Comparison of ENCODE assay signal across 22 mouse cellular contexts in the genomic region with DNA sequence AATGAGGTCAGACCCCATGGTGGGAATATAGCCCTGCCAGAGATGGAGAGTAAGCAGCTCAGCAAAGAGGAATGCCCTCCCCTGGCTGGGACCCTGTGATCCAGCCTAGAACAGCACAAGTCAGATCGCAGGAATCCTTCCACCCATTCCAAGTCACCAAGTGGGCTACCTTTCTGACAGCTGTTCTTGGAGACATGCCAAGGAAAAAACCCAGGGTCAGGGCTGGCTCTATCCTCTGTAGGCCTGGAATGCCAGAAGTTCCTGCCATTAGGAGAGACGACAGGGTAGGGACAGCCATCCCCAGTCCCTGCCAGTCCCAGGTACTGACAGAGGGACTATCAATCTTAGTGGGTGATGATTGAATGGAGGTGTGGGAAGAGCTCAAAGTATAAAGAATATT. TPM values are rescaled to one million over a fixed set of nuclear protein-coding genes. Genes with fewer than 3 reads are reported as not detected.
DNase-seq lines count a peak whose midpoint lies in the region; ATAC-seq and TF ChIP-seq lines count a peak whose summit lies in the region.
"Had no signal": no experiment of that assay in that cellular context is flagged by ENCODE, and none has a peak within 500 bp of the region (broad histone marks: within the 10 kb centered on the region; RNA-seq: fewer than 3 reads in every experiment).

No protein-coding gene starts in this region.

- no peaks in the 10 kb centered on the region for H3K36me3 ChIP-seq in stomach, embryonic 16.5 days (ENCODE audit: control insufficient read depth, insufficient read depth, low read length)
- no peaks in the 10 kb centered on the region for H3K36me3 ChIP-seq in stomach, postnatal 0 days (ENCODE audit: control insufficient read depth, insufficient read depth, low read length)
- H3K36me3 ChIP-seq in kidney, embryonic 16.5 days (ENCODE audit: insufficient read depth, low read length) = no peaks in the 10 kb centered on the region
- H3K36me3 ChIP-seq: forebrain, embryonic 10.5 days; heart, embryonic 15.5 days; hindbrain, embryonic 10.5 days; limb, embryonic 15.5 days; midbrain, embryonic 15.5 days had no signal

- 0 out of 2 replicates have a peak overlapping the region, but pooled peaks have one; percentile 12 for H3K27ac ChIP-seq in stomach, embryonic 16.5 days (ENCODE audit: low read length)
- H3K27ac ChIP-seq in stomach, postnatal 0 days (replicated peaks) = no peak overlapping the region
- peak overlapping the region; percentile 91 for H3K27ac ChIP-seq in kidney, embryonic 16.5 days (ENCODE audit: low read length)
- H3K27ac ChIP-seq: forebrain, embryonic 10.5 days; heart, adult 2 months; heart, embryonic 15.5 days; hindbrain, embryonic 10.5 days; limb, embryonic 15.5 days; midbrain, embryonic 15.5 days had no signal

- 0 out of 2 replicates have a peak, but pooled peaks cover 4% of the 10 kb centered on the region for H3K4me1 ChIP-seq in stomach, embryonic 16.5 days (ENCODE audit: control insufficient read depth, insufficient read depth, low read length)
- no peaks in the 10 kb centered on the region for H3K4me1 ChIP-seq in stomach, postnatal 0 days (replicated peaks; ENCODE audit: control insufficient read depth, insufficient read depth)
- peaks cover 24% of the 10 kb centered on the region for H3K4me1 ChIP-seq in kidney, embryonic 16.5 days (ENCODE audit: insufficient read depth, low read length)
- H3K4me1 ChIP-seq: heart, embryonic 15.5 days; limb, embryonic 15.5 days; midbrain, embryonic 15.5 days had no signal

- no peak overlapping the region for H3K4me3 ChIP-seq in stomach, embryonic 16.5 days (replicated peaks; ENCODE audit: low read length)
- H3K4me3 ChIP-seq in stomach, postnatal 0 days (ENCODE audit: low read depth, low read length) = no peak overlapping the region
- no peak overlapping the region for H3K4me3 ChIP-seq in kidney, embryonic 16.5 days (ENCODE audit: low read length)
- H3K4me3 ChIP-seq: forebrain, embryonic 10.5 days; heart, adult 2 months; heart, embryonic 15.5 days; hindbrain, embryonic 10.5 days; limb, embryonic 15.5 days; megakaryocyte, embryonic 14.5 days; midbrain, embryonic 15.5 days had no signal

- TF ChIP-seq CTCF in stomach, postnatal 0 days (IDR thresholded peaks at IDR 0.05; ENCODE audit: low read depth) = no peak

- no peak for TF ChIP-seq EP300 in stomach, postnatal 0 days (optimal IDR thresholded peaks at IDR 0.05)

- no peaks in the 10 kb centered on the region for H3K9me3 ChIP-seq in stomach, embryonic 16.5 days (replicated peaks; ENCODE audit: control insufficient read depth, low read length)
- no peaks in the 10 kb centered on the region for H3K9me3 ChIP-seq in stomach, postnatal 0 days (ENCODE audit: control insufficient read depth, low read length)
- H3K9me3 ChIP-seq in kidney, embryonic 16.5 days (ENCODE audit: low read length) = no peaks in the 10 kb centered on the region
- H3K9me3 ChIP-seq: forebrain, embryonic 10.5 days; heart, embryonic 15.5 days; hindbrain, embryonic 10.5 days; limb, embryonic 15.5 days; megakaryocyte, embryonic 14.5 days; midbrain, embryonic 15.5 days had no signal

- H3K4me2 ChIP-seq in stomach, embryonic 16.5 days (ENCODE audit: low read depth, low read length) = no peak overlapping the region
- H3K4me2 ChIP-seq in stomach, postnatal 0 days (replicated peaks; ENCODE audit: low read depth) = no peak overlapping the region
- H3K4me2 ChIP-seq in kidney, embryonic 16.5 days (replicated peaks; ENCODE audit: low read depth, low read length) = no peak overlapping the region
- H3K4me2 ChIP-seq: heart, embryonic 15.5 days; limb, embryonic 15.5 days; midbrain, embryonic 15.5 days had no signal

- WGBS in stomach, embryonic 16.5 days = 50% methylated on average over 2 of the region's 2 CpGs
- 49% methylated on average over 2 of the region's 2 CpGs for WGBS in stomach, postnatal 0 days
- 39% methylated on average over 2 of the region's 2 CpGs for WGBS in kidney, embryonic 16.5 days

- intact Hi-C loops in gastrocnemius, postnatal 36 days (cut with DNase I) = no loop called here

- H3K9ac ChIP-seq in stomach, embryonic 16.5 days (ENCODE audit: low read length) = no peak overlapping the region
- H3K9ac ChIP-seq in stomach, postnatal 0 days (ENCODE audit: low read length) = no peak overlapping the region
- H3K9ac ChIP-seq in kidney, embryonic 16.5 days (replicated peaks; ENCODE audit: low read length) = no peak overlapping the region
- H3K9ac ChIP-seq: heart, embryonic 15.5 days; limb, embryonic 15.5 days; midbrain, embryonic 15.5 days had no signal

- peak; percentile 12 to 36 for DNase-seq in adrenal gland, adult (ENCODE audit: inconsistent age in 2 of 2, low spot score in 1 of 2)
- no peak for DNase-seq in adrenal gland, adult 18-20 months (ENCODE audit: low spot score in 2 of 2)
- no peak for DNase-seq in stomach, postnatal 0 days (ENCODE audit: low spot score)
- DNase-seq in B cell, adult 2 months = no peak
- DNase-seq in gastrocnemius, postnatal 36 days = no peak
- DNase-seq: adrenal gland, adult 8-10 months; cerebellum, adult 9-10 months; gastrocnemius, postnatal 10 days; heart, adult 2 months; lung, postnatal 14 days; spleen, adult 18-20 months had no signal

- ATAC-seq in stomach, embryonic 16.5 days (ENCODE audit: insufficient read depth, low FRiP score) = no peak
- ATAC-seq in stomach, postnatal 0 days (ENCODE audit: low FRiP score, low TSS enrichment) = no peak
- no peak for ATAC-seq in kidney, embryonic 16.5 days (ENCODE audit: low FRiP score, low TSS enrichment)
- no peak for ATAC-seq in activated CD4-positive, CD25-positive, alpha-beta regulatory T cell, adult 4 months
- ATAC-seq: midbrain, embryonic 15.5 days had no signal

- peaks cover 16% of the 10 kb centered on the region for H3K27me3 ChIP-seq in stomach, embryonic 16.5 days (ENCODE audit: control insufficient read depth, insufficient read depth, low read length)
- peaks cover 4% of the 10 kb centered on the region; the same call in 1 of the 2 replicates for H3K27me3 ChIP-seq in stomach, postnatal 0 days (ENCODE audit: control insufficient read depth, insufficient read depth, low read length)
- peaks cover 8% of the 10 kb centered on the region; the same call in 1 of the 2 replicates for H3K27me3 ChIP-seq in kidney, embryonic 16.5 days (ENCODE audit: insufficient read depth, low read length)

RNA-seq across cellular contexts. Expression of a gene that starts 4.5 kb away (rescaled TPM):
- not detected for total RNA-seq in adrenal gland, adult 18-20 months (2021)
- 0.17 and 0.67 TPM in 2 replicates for polyA plus RNA-seq in stomach, embryonic 16.5 days (2015; fragmentation: Nextera tagmentation; extraction: Ambion mirVana)
- polyA plus RNA-seq in stomach, postnatal 0 days (2015; fragmentation: Nextera tagmentation; extraction: Ambion mirVana) = 0.08 and 0.15 TPM in 2 replicates
- 134 and 160 TPM in 2 replicates for polyA plus RNA-seq in kidney, embryonic 16.5 days (2015; fragmentation: Nextera tagmentation; extraction: Ambion mirVana)
- total RNA-seq in gastrocnemius, postnatal 36 days (2021) = not detected
- polyA plus RNA-seq in activated CD4-positive, CD25-positive, alpha-beta regulatory T cell, adult 4 months (2017; shearing (Covaris generic)) = not detected
- total RNA-seq: adrenal gland, adult 8-10 months; gastrocnemius, postnatal 10 days; heart, adult 2 months; layer of hippocampus, postnatal 10 days; left cerebral cortex, postnatal 25 days had no signal
- polyA plus RNA-seq: heart, adult 2 months; heart, embryonic 15.5 days had no signal

Comparison
In these comparisons a context has a peak if more than half of its experiments do, and no peak if none do; other contexts are left out.
1. DNase-seq: peak in adrenal gland, adult (2 of 2); none in adrenal gland, adult 18-20 months (0 of 2), stomach, postnatal 0 days (single experiment), B cell, adult 2 months (0 of 2) and gastrocnemius, postnatal 36 days (0 of 2).
2. RNA of a gene that starts 4.5 kb away (polyA plus RNA-seq): 134 to 160 TPM in kidney, embryonic 16.5 days; 0.17 to 0.67 TPM in stomach, embryonic 16.5 days, 0.08 to 0.15 TPM in stomach, postnatal 0 days and not detected in activated CD4-positive, CD25-positive, alpha-beta regulatory T cell, adult 4 months; every median in the first group is over 10 times any median in the second.